14 mouse cellular contexts compared by ENCODE assay signal in genomic region chr5:65091921-65092320, GRCm38 (mm10). TPM values are rescaled to one million over a fixed set of nuclear protein-coding genes. Genes with fewer than 3 reads are reported as not detected.
A peak's percentile ranks its signal among the peaks of the same experiment; 100 is the strongest.
DNase-seq lines count a peak whose midpoint lies in the region; ATAC-seq and TF ChIP-seq lines count a peak whose summit lies in the region.
"Had no signal": no experiment of that assay in that cellular context is flagged by ENCODE, and none has a peak within 500 bp of the region (broad histone marks: within the 10 kb centered on the region; RNA-seq: fewer than 3 reads in every experiment).

Gene Tmem156 (minus strand): TSS chr5:65092132.

- peak; percentile 64 for DNase-seq in lung, embryonic 14.5 days
- no peak for DNase-seq in lung, postnatal 14 days
- peak; percentile 52 for DNase-seq in adipocyte (ENCODE audit: low spot score)
- no peak for DNase-seq in liver, embryonic 13.5 days
- DNase-seq in midbrain, embryonic 10.5 days (ENCODE audit: low spot score): no peak
- DNase-seq in cerebellum, adult 11 months: no peak
- DNase-seq: kidney, postnatal 4 days; right cerebral cortex, postnatal 25 days had no signal

- no peaks in the 10 kb centered on the region for H3K36me3 ChIP-seq in lung, embryonic 14.5 days (ENCODE audit: insufficient read depth)
- no peaks in the 10 kb centered on the region for H3K36me3 ChIP-seq in liver, embryonic 13.5 days
- H3K36me3 ChIP-seq in stomach, embryonic 14.5 days (ENCODE audit: control insufficient read depth, insufficient read depth, low read length): no peaks in the 10 kb centered on the region
- no peaks in the 10 kb centered on the region for H3K36me3 ChIP-seq in midbrain, embryonic 13.5 days
- H3K36me3 ChIP-seq in midbrain, embryonic 10.5 days: no peaks in the 10 kb centered on the region
- H3K36me3 ChIP-seq: heart, embryonic 12.5 days had no signal

- no peak for TF ChIP-seq CTCF in lung, embryonic 14.5 days (IDR thresholded peaks at IDR 0.05; ENCODE audit: low read depth)

- no peak within 1 kb of the TSS for H3K27ac ChIP-seq in lung, embryonic 14.5 days (ENCODE audit: low read depth)
- H3K27ac ChIP-seq in liver, embryonic 13.5 days: no peak within 1 kb of the TSS
- 0 out of 2 replicates have a peak within 1 kb of the TSS, but pooled peaks have one; percentile 1 for H3K27ac ChIP-seq in stomach, embryonic 14.5 days (ENCODE audit: low read length)
- no peak within 1 kb of the TSS for H3K27ac ChIP-seq in midbrain, embryonic 13.5 days
- H3K27ac ChIP-seq in midbrain, embryonic 10.5 days (replicated peaks): no peak within 1 kb of the TSS
- H3K27ac ChIP-seq: hindbrain, postnatal 0 days; left cerebral cortex, adult 2 months had no signal

- H3K9ac ChIP-seq in lung, embryonic 14.5 days: no peak within 1 kb of the TSS
- no peak within 1 kb of the TSS for H3K9ac ChIP-seq in liver, embryonic 13.5 days
- H3K9ac ChIP-seq in stomach, embryonic 14.5 days (replicated peaks; ENCODE audit: low read depth, low read length): no peak within 1 kb of the TSS
- H3K9ac ChIP-seq in midbrain, embryonic 13.5 days (replicated peaks): no peak within 1 kb of the TSS
- H3K9ac ChIP-seq: heart, embryonic 12.5 days had no signal

- no peaks in the 10 kb centered on the region for H3K4me1 ChIP-seq in lung, embryonic 14.5 days (ENCODE audit: insufficient read depth)
- H3K4me1 ChIP-seq in liver, embryonic 13.5 days (replicated peaks): 0 out of 2 replicates have a peak, but pooled peaks cover 10% of the 10 kb centered on the region
- H3K4me1 ChIP-seq in stomach, embryonic 14.5 days (ENCODE audit: control insufficient read depth, insufficient read depth, low read length): 0 out of 2 replicates have a peak, but pooled peaks cover 6% of the 10 kb centered on the region
- H3K4me1 ChIP-seq in midbrain, embryonic 13.5 days (replicated peaks): no peaks in the 10 kb centered on the region
- no peaks in the 10 kb centered on the region for H3K4me1 ChIP-seq in midbrain, embryonic 10.5 days
- H3K4me1 ChIP-seq: heart, embryonic 12.5 days had no signal

- no peak for ATAC-seq in lung, embryonic 14.5 days (ENCODE audit: insufficient read depth)
- no peak for ATAC-seq in liver, embryonic 13.5 days (ENCODE audit: low read depth)
- ATAC-seq in stomach, embryonic 14.5 days (ENCODE audit: insufficient number of reproducible peaks, insufficient read depth, low FRiP score, low read depth): no peak
- ATAC-seq in midbrain, embryonic 13.5 days: no peak
- ATAC-seq: hindbrain, postnatal 0 days had no signal

- H3K4me3 ChIP-seq in lung, embryonic 14.5 days (ENCODE audit: low read depth, low read length): no peak within 1 kb of the TSS
- H3K4me3 ChIP-seq in liver, embryonic 13.5 days (replicated peaks): peak within 1 kb of the TSS; percentile 22; the same call in 1 of the 2 replicates
- H3K4me3 ChIP-seq in stomach, embryonic 14.5 days (ENCODE audit: low read depth, low read length): no peak within 1 kb of the TSS
- no peak within 1 kb of the TSS for H3K4me3 ChIP-seq in midbrain, embryonic 13.5 days (replicated peaks)
- H3K4me3 ChIP-seq in midbrain, embryonic 10.5 days: no peak within 1 kb of the TSS
- H3K4me3 ChIP-seq: heart, embryonic 12.5 days; left cerebral cortex, adult 2 months had no signal

- no peaks in the 10 kb centered on the region for H3K27me3 ChIP-seq in lung, embryonic 14.5 days (ENCODE audit: insufficient read depth, low read length)
- no peaks in the 10 kb centered on the region for H3K27me3 ChIP-seq in liver, embryonic 13.5 days
- no peaks in the 10 kb centered on the region for H3K27me3 ChIP-seq in stomach, embryonic 14.5 days (ENCODE audit: control insufficient read depth, insufficient read depth, low read length)
- no peaks in the 10 kb centered on the region for H3K27me3 ChIP-seq in midbrain, embryonic 13.5 days
- no peaks in the 10 kb centered on the region for H3K27me3 ChIP-seq in midbrain, embryonic 10.5 days (ENCODE audit: low read depth, poor library complexity, severe bottlenecking)
- H3K27me3 ChIP-seq: heart, embryonic 12.5 days had no signal

- WGBS in lung, embryonic 14.5 days: 34% methylated on average over 5 of the region's 5 CpGs
- WGBS in liver, embryonic 13.5 days (ENCODE audit: insufficient replicate concordance): 52% methylated on average over 5 of the region's 5 CpGs
- WGBS in stomach, embryonic 14.5 days: 28% methylated on average over 5 of the region's 5 CpGs
- WGBS in midbrain, embryonic 13.5 days: 90% methylated on average over 5 of the region's 5 CpGs
- WGBS in midbrain, embryonic 10.5 days: 93% methylated on average over 5 of the region's 5 CpGs

- no peaks in the 10 kb centered on the region for H3K9me3 ChIP-seq in lung, embryonic 14.5 days (ENCODE audit: low read depth, low read length)
- H3K9me3 ChIP-seq in liver, embryonic 13.5 days (replicated peaks): no peaks in the 10 kb centered on the region
- no peaks in the 10 kb centered on the region for H3K9me3 ChIP-seq in stomach, embryonic 14.5 days (ENCODE audit: control insufficient read depth, low read depth, low read length)
- H3K9me3 ChIP-seq in midbrain, embryonic 13.5 days: no peaks in the 10 kb centered on the region
- H3K9me3 ChIP-seq in midbrain, embryonic 10.5 days (replicated peaks): no peaks in the 10 kb centered on the region
- H3K9me3 ChIP-seq: heart, embryonic 12.5 days had no signal

- H3K4me2 ChIP-seq in lung, embryonic 14.5 days: peak within 1 kb of the TSS; percentile 7
- no peak within 1 kb of the TSS for H3K4me2 ChIP-seq in liver, embryonic 13.5 days
- no peak within 1 kb of the TSS; the same call in 1 of the 2 replicates for H3K4me2 ChIP-seq in stomach, embryonic 14.5 days (replicated peaks; ENCODE audit: low read depth, low read length)
- no peak within 1 kb of the TSS for H3K4me2 ChIP-seq in midbrain, embryonic 13.5 days (replicated peaks)
- H3K4me2 ChIP-seq: heart, embryonic 12.5 days had no signal

RNA-seq across cellular contexts. Expression of gene Tmem156, which starts in this region (rescaled TPM):
- polyA plus RNA-seq in lung, embryonic 14.5 days (2014; fragmentation: Nextera tagmentation; extraction: Ambion mirVana): 0.47 and 0.53 TPM in 2 replicates
- 0.44 and 0.55 TPM in 2 replicates for polyA plus RNA-seq in liver, embryonic 13.5 days (2015; fragmentation: Nextera tagmentation; extraction: Ambion mirVana)
- 0.56 and 0.72 TPM in 2 replicates for polyA plus RNA-seq in stomach, embryonic 14.5 days (2014; fragmentation: Nextera tagmentation; extraction: Ambion mirVana)
- polyA plus RNA-seq in midbrain, embryonic 13.5 days (2015; fragmentation: Nextera tagmentation; extraction: Ambion mirVana): not detected in 2 replicates
- polyA plus RNA-seq in midbrain, embryonic 10.5 days (2016; fragmentation: Nextera tagmentation; extraction: Ambion mirVana): 0.15 TPM in 1 of 2 replicates, not detected in the other
- polyA plus RNA-seq: neural tube, embryonic 14.5 days had no signal

Comparison
In these comparisons a context has a peak if more than half of its experiments do, and no peak if none do; other contexts are left out.
1. Peak in DNase-seq and H3K4me2 ChIP-seq in lung, embryonic 14.5 days; RNA of the gene not detected or under 1 TPM.